Mouse (Mus musculus) c-Kit-negative CD71-positive TER-119-positive erythroid progenitor cells, embryonic 14.5 days (primary cell): ENCODE results near the gene Tmem207.
"Not testable (repeated sequence)": the region's sequence is repeated elsewhere in the genome, so short reads cannot be mapped to it uniquely, and the experiment has no call there.

Experiments
- DNase-seq: peaks from one replicate; pipeline ENCODE4 v3.0.0-alpha.2; 2013; ENCODE audit warnings: low read depth, low spot score

Gene Tmem207

DNA sequence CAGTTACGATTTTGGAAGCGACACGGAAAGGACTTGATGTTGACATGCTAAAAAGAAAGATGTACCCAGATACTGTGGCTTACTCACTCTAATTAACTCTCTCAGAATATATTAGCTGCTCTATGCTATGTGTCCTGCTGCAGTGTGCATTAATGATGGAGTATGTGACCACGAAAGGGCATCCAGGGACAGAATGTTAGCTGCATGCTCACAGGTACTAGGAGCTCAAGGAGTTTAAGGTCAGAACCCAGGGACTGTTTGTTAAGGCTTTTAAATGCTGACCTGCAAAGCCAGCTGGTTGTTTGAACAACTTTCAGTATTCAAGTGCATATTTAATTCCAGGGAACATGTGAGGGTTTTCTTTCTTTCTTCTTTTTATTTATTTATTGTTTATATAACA lies at the start of gene Tmem207:
Tmem207 (minus strand) TSS at position 101 of the 400 bp plus-strand sequence.
- no peak for DNase-seq

DNA sequence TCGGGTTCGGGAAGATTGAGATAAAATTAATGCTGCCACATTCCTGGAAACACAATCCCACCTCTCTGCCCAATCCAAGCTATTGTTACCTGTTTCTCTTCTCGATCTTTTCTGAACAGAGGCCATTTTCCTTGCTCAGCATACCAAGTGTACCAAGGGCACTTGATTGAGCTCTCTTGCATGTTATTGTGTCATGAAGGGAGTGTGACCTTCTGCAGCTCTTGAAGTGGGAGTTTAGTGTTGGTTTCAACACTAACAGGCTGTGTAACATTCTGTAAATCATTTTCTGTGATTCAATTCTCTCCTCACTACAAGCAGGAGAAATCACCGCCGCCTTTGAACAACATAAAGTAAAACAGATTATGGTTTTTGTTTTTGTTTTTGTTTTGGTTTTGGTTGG lies 47.6 kb upstream of the Tmem207 start:
- DNase-seq: no peak

DNA sequence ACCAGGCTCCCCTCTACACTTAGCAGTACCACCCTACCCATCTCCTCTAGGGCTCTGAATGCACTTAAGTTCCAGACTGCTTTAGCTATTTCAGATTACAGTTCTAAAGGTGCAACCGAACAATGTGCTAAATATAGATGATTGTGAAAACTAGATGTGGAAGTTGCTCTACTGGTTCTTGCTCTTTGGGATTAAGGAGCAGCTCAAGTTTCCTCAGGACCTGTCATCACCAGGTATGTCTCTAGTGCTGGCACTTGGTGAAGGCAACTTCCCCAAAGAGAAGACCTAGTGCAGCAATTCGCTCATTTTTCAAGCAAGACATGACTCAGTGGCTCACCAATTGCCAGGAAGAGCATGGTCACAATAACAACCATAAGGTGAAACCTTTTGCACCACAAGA lies 45.3 kb upstream of the Tmem207 start:
- no peak for DNase-seq

DNA sequence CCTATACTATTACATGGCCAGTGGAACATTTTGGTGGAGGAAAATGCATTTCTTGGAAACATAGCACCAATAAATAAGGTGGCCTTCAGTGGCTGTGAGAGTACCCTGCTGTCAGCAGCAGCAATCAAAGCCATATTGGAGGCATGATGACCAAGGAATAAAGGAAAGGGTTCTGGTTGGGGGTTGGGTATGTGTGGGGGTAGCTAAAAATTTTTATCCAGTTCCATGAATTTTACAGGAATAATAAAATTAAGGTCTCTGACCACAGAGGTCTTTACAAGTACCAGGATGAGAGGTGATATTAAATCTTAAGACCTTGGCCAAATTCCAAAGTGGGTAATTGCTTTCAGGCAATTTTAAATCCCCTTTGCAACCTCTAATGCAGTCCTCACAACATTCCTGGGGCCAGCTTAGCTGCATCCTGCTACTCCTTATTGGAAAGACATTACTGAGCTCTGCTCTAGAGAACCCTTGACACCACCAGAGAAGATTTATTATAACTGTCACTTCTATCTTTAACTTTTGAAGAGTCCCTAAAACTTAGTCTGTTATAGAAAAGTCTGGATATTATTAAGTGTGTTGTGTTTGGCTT lies 42.9 kb upstream of the Tmem207 start:
- DNase-seq: no peak

DNA sequence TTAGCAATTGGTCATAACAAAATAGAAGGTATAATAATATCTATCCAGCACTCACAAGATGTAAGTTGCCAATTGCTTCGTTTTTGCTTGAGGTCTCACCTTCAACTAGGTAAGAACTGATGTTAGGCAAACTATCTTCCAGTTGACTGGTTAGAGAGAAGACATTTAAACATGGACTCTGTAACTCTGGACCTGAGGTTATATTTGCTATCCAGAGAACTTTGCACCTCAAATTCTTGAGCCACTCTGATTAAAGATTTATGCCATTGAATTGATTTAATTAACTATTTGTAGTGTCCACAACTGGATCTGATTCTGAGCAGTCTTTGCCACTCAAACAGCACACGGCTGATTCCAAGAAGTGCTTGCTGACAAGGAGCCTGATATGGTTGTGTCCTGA lies 36.2 kb upstream of the Tmem207 start:
- no peak for DNase-seq

DNA sequence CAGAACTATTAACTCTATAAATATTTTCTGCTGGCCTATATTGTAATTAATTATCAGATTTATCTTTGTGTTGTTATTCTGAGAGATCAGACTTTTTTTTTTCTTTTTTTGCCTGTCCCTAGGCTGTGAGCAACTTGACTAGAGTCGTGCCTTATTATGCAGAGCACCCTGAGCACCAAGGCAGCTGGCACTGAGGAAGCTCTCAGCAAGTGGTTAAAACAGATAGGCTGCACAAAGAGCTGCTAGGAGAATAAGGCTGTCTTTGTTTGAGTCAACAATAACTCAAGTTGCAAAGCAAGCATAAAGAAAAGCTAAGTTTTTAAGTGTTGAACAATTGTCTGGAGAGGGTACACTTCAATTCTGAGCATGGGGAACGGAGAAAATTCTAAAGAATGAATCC lies 35.2 kb upstream of the Tmem207 start:
- DNase-seq: no peak

DNA sequence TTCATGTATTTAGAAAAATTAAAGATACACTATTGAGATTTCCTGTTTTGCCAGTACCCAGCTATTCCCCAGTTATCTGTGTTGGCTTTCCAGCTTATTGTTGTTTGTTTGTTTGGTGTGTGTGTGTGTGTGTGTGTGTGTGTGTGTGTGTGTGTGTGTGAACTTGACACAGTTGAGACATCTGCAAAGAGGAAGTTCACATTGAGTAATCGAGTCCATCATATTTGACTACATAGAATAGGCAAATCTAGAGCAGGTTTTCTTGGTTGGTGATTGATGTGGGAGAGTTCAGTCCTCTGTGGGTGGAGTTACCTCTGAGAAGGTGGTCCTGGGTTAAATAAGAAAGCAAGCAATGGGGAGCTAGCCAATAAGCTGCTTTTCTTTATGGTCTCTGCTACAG lies 32.2 kb upstream of the Tmem207 start:
- no peak for DNase-seq

DNA sequence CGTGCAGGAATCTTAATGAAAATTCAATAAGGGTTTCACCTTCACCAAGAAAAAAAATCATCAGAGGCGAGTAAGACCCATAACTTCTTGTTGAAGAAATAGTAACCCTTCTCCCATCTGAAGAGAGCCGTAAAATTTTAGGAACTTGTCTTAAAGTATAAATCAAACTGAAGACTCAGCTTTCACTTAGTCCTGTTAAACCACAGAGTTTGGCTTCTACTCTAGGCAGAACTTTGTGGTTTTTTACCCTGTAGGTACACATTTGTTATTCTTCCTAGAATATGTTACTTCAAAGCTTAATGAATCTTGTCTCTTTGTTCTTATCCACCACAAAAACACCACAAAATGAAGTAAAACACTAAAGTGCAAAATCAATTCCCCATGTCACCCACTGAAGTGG lies 25.7 kb upstream of the Tmem207 start:
- DNase-seq: no peak

DNA sequence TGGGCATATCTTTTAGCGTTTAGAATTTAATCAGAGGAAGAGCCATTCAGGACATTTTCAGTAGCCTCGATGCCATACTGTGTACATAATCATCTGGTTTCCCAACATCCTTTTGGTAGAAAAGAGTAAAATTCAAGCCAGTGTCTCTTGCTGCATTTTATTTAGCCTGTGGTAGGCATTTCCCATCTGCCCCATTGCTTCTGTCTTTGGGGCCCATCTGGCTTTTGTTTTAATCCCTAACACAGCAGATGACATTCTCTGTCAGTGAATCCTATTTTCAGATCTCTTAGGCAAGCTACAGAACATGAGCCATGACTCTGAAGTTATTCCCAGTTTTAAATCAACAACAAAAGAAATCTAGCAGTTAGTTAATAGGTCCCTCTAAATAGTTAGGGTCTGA lies 22.7 kb upstream of the Tmem207 start:
- DNase-seq: no peak

DNA sequence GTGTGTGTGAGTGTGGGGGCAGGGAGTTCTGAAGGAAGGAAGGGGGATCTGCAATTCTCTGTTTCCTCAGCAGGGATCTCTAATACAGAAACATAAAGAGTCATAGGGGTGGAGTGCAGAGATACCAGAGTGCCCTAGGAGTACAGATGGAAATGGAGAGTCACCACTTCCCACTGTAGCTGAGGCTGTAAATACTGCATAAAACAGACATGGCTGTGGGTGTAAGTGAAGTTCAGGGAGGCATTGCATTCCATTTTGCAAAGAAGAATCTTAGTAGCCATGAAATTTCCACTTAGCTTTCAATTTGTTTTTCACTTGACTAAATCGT lies 20.3 kb upstream of the Tmem207 start:
- no peak for DNase-seq

DNA sequence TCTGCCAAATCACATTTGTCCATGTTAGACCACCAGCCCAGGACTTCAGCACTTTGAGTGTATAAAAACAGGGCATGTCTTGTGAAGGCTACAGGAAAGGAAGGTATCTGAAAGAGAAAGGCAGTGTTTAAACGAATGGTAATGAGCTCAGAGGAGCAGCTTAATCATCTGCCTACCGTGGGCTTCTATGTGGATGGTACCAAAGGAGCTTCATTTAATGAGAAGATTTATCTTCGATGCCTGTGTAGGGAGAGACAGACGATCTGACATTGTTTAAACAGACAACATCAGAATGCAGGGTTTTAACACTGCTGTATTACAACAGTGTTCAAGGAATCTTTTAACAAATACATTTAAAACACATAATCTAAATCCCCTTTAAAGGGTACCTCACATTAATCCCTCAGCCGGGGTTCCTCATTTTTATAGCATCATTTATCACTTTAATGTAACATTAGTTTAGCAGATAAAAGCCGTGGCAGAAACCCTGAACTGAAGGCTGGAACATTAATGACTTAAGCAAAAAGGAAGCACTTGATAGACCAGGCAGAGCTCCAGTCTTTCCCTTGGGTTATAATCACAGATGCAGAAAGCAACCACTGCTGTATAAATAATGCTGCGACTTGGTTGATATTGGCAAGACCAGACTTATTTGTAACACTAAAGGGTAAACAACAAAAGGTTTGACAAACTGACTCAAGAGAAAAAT lies 19.8 kb upstream of the Tmem207 start:
- DNase-seq: no peak

DNA sequence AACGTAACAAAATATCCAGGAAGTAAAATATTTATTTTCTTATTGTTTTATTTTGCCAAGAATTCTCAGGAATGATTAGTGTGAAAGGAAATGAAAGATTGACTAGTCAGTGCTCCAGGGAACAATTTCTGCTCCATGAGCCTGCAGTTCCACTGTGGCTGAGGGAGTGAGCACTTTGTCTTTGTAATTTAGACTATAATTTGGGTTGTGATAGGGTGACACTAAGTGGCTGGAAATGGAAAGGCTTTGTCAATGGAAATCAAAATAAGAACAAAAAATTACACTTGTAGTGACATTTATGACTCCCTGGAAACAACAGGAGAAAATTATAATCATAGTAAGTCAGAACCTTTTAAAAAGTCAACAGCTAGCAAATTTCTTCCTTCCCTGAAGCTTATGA lies 5.7 kb upstream of the Tmem207 start:
- no peak for DNase-seq

DNA sequence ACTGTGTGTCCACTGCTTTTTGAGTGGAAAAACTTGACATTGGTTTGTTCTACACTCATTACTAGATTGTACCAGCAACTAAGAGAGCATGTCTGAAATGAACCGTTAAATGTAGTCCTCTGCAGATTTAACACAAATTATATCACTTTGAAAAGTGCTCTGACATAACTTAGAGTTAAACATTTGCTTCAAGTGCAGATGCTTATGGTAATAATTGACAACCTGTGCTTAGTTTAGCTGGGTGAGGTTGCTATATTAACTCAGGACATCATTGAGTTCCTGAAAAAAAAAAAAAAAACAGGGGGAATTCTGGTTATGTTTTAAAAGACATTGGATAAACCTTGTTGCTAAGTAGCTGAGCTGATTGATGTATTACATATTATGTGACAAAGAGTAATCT lies 3.9 kb upstream of the Tmem207 start:
- DNase-seq: no peak

DNA sequence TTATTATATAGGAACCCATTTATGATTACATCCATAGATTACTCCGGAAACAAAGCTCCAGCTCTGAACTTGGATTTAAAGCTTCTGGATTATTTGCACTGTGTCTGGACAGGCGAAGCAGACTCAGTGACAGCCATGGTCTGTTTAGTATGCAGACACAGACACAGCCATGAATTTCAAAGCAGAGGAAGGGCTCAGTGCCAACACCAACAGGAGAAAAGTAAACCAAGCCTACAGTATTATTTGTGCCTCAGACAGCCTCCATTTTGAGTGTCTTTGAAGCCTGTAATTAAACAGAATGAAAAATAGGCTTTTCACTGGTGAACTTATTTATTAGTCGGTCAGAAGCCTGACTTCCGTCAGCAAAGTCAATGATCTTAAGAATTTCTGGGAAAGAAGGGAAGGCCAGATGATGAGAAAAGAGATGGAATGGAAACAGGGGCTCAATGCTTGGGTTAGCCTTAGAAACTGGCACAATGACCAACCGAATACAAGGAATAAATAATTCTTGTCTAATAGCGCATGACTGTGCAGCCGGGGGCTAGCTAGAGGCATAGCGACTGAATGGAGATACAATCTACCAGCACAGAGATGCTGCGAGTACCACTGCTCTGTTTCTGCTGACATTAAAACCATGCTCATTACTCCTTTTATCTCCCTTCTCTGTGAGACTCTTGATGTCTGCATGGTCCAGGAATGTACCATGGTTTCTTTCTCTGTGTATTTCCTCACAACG lies 1.5 kb upstream of the Tmem207 start:
- no peak for DNase-seq

DNA sequence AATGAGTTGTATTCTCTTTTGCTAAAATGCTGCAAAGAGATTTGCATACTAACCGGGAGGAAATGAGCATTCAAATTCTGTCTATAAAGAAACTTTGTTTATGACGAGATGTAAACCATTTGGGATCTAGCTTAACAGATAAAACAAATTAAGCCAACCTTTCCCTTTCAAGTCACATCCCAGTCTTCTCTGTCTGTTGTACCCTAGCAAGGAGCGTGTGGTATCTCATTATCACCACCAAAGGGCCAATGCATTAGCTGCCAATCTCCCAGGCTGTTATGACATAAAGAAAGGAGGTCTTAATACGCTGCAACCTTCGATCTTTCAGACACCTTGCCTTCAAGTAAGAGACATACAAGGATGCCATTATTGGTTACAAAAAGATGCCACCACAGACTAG lies 737 bp downstream of the Tmem207 start:
- no peak for DNase-seq

DNA sequence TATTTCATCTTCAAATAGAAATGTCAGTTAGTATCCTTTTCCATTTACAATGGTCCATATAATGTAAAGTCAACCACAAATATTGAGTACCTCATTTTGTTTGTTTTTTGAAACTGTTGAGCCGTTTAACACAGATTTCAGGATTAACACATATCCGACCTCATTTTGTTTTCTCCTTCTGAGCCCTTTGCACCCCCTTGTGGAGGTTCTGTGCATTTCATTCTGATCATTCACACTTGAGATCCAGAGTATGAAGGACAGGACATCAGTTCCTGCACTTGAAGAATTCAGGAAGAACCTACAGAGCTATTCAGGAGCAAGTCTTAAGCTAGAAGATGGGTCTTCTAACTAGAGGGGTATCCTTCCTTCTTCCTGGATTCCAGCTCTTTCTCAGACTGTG lies 7.0 kb downstream of the Tmem207 start:
- DNase-seq: no peak

DNA sequence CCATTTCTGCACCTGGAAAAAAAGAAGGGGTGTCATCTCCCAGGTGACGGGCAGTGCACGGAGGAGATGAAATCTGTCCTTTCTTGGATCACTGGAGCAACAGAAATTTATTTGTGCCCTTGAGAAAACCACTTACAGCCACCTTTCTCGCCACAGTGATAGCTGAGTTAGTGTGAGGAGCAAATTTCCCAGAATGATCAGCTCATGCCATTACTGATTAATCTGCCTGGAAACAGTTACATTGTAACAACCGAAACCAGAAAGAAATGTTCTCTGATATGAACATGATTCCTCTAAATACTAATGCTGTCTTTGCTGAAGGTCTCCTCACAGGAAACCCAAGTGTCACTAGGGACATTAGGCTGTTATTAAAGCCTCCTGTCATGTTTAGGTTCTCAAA lies 21.6 kb downstream of the Tmem207 start:
- DNase-seq: no peak

DNA sequence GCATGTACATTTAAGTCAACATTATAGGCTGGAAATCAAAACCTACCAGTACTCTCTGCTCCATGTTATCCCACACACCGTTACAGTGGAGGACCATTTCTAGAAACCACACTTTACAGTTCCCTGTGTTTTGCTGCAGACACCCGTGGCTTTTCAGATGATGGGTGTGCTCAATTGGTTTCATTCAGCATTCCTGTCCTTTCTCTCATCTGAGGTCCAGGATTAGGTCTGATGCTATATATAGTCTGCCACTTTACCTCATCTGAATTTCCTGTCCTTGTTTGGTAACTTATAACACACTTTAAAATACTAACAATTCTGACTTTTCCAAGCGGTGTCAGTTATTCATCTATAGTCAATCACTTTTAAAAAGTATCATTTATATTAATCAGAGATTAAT lies 25.8 kb downstream of the Tmem207 start:
- no peak for DNase-seq

DNA sequence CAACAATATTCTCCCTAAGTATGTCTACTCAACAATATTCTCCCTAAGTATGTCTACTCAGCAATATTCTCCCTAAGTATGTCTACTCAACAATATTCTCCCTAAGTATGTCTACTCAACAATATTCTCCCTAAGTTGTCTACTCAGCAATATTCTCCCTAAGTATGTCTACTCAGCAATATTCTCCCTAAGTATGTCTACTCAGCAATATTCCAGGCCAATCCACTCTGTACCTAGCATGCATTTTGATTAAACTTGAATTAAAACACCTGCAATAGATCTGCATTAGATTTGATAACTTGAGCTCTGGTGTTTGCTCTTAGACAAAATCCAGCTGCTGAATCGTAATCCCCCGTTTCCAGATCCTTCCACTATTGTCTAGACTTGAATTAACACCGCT lies 26.9 kb downstream of the Tmem207 start:
- not testable (repeated sequence) for DNase-seq

DNA sequence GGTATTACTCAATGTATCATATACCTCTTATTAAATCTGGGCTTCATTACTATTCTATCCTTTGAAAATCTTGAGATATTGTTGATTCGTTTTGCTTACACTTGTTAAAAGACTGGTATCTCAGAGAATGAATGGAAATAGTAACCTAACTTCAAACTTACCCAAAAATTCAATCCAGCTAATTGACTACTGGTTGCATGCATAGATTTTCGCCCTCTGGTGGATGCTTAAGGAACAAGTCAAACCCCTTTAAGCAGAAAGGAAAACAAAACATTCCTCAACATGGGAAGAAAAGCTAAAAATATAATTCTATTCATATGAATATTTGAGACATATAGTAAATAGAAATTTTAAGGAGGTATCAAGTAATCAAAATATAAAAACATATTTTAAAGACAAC lies 30.8 kb downstream of the Tmem207 start:
- no peak for DNase-seq

DNA sequence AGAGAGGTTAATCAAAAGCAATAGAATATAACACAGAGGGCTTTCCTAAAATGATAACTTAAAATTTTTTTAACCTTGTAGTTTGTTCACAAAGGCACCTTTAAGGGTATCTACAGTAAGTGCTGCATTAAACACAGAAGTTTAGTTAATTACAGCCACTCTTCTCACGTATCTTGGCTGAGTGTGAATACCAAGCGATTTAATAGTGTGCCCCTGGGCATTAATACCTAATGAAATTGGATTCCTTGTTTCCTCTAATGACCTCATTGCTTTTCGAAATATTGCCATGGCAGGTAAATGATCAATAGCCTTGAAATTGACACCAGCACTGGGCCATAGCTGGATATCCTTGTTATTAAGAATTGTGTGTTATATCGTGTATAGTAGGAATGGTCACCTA lies 55.3 kb downstream of the Tmem207 start:
- no peak for DNase-seq

DNA sequence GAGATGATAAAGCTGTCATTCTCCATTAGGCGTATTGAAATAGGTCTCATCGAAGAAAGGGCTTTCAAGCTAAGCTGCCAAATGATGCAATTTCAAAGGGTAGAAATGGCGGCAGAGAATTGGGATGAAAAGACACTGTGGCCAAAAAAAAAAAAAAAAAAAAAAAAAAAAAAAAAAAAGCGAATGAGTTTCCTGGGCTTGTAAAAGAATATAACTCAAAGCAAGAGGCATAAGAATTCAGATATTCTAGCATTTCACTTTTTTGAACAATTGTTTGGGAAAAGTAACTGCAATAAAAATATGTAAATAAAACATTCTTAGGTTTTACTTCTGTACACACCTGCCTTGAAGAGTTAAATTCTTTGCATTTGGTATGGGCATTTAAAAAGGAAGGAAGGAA lies 60.0 kb downstream of the Tmem207 start:
- DNase-seq: no peak

DNA sequence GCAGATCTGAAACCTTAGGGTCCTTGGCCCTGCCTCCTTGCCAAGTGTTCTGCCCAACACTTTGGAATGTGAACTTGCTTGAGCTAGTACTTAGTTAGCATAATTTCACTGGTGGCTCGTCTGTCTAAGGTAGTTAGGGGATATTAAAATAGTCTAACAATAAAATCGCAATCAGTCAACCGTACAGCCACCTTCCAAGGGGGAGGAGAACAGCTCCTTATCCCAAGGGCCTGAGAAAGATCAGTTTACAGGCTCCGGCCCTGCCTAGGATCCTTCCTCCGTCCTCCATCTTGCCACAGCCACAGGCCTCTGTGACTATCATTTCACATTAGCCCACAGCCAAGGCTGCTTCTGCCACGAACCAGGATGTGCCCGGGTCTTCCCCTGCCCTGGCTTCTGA lies 63.7 kb downstream of the Tmem207 start, which contains the start of gene Cldn16:
Cldn16 (plus strand) TSS at position 301 of the 400 bp plus-strand sequence.
- DNase-seq: no peak
